Mouse (Mus musculus) embryo, embryonic 11.5 days (tissue): ENCODE data around the gene Gm21797.
"Not testable (repeated sequence)": the region's sequence is repeated elsewhere in the genome, so short reads cannot be mapped to it uniquely, and the experiment has no call there.

Experiments
- DNase-seq: peaks from one replicate; pipeline ENCODE4 v3.0.0-alpha.2; 2012; ENCODE audit warnings: low read depth, low spot score

Gene Gm21797

DNA sequence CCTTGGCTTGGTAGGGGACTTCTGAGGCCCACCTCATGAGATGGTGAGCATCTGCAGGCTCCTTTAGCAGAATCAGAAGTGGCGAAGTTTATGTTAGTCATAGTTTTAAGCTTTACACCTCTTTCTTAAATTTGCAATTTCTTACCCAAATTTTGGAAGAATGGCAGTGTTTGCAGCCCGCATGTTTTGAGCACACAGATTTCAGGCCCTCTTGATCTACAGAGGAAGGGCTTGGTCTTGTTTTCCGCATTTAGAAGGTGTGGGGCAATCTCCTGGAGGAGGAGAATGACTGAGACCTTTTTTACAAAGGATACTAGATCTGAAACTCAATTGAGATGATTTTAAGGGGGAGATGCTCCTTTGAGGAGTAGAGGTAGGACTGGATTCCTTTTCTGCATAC, at the start of gene Gm21797:
TSS of gene Gm21797 (minus strand) at position 101 of the 400 bp plus-strand sequence.
- DNase-seq: not testable (repeated sequence)

DNA sequence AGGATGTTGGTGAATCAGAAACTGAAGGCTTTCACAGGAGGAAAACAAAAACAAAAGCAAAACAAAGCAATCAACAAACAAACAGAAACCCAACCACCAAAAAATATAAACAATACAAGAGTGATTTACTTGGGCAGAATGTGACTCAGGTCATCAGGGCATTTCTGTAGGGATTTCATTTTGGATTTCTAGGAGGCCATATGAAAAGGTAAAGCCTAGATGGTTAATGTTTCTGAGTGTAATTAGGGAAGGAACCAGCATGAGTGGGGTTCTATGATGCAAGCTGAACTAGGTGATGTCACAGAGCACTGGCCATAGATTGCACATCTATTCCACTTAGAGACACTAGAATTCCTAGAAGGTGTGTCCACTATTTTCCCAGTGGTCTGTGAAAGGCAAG, 29.0 kb upstream of the Gm21797 start, which contains the start of gene Gm20795:
TSS of gene Gm20795 (plus strand) at position 301 of the 400 bp plus-strand sequence.
- not testable (repeated sequence) for DNase-seq
